Mouse (Mus musculus): ENCODE measurements around the gene Ado. TPM values are rescaled to one million over a fixed set of nuclear protein-coding genes. Genes with fewer than 3 reads are reported as not detected.
A peak's percentile ranks its signal among the peaks of the same experiment; 100 is the strongest.

Ado gene
- total RNA-seq (2021), result 10 to 100 TPM; 26.9 to 27.0 TPM
- long read RNA-seq, experiment 1, full-length matches to known transcripts, result 17 of 17 reads
- long read RNA-seq, experiment 1, partial matches to known transcripts, result 0 of 17 reads
- long read RNA-seq, experiment 1, other reads (novel, unspliced or antisense), result 0 of 17 reads
- long read RNA-seq, experiment 2, full-length matches to known transcripts, result 23 of 23 reads
- long read RNA-seq, experiment 2, partial matches to known transcripts, result 0 of 23 reads
- long read RNA-seq, experiment 2, other reads (novel, unspliced or antisense), result 0 of 23 reads

- DNase-seq, result peak; percentile 89
These were observed at the start of gene Ado for GRCm38 (mm10) chr10:67548877-67549731. Ado (minus strand) TSS chr10:67548955.

- no peak for DNase-seq
These were observed 46.5 kb upstream of the Ado start for GRCm38 (mm10) chr10:67595278-67595677.

GRCm38 (mm10) chr10:67585873-67586610 is 37.3 kb upstream of the Ado start:
- DNase-seq, result no peak

- DNase-seq, result no peak
These were observed 33.0 kb upstream of the Ado start for GRCm38 (mm10) chr10:67581698-67582285.

- no peak for DNase-seq
These were observed 31.1 kb upstream of the Ado start for GRCm38 (mm10) chr10:67579830-67580229.

- DNase-seq, result no peak
These were observed 24.6 kb upstream of the Ado start for GRCm38 (mm10) chr10:67573310-67573709.

GRCm38 (mm10) chr10:67571443-67571842 is 22.7 kb upstream of the Ado start:
- DNase-seq, result no peak

- DNase-seq, result no peak
These were observed 20.8 kb upstream of the Ado start for GRCm38 (mm10) chr10:67569539-67569938.

- no peak for DNase-seq
These were observed 17.3 kb upstream of the Ado start for GRCm38 (mm10) chr10:67566104-67566503.

- DNase-seq, result no peak
These were observed 15.8 kb upstream of the Ado start for GRCm38 (mm10) chr10:67564509-67564908.

- no peak for DNase-seq
These were observed 12.4 kb upstream of the Ado start for GRCm38 (mm10) chr10:67561185-67561584.

GRCm38 (mm10) chr10:67559765-67560394 is 11.1 kb upstream of the Ado start:
- no peak for DNase-seq

GRCm38 (mm10) chr10:67558053-67558452 is 9.3 kb upstream of the Ado start:
- no peak for DNase-seq

GRCm38 (mm10) chr10:67548261-67548854 is 397 bp downstream of the Ado start:
- DNase-seq, result no peak

- DNase-seq, result peak; percentile 9
These were observed 900 bp downstream of the Ado start for GRCm38 (mm10) chr10:67547850-67548260.

- no peak for DNase-seq
These were observed 8.2 kb downstream of the Ado start for GRCm38 (mm10) chr10:67540591-67540990.

- DNase-seq, result no peak
These were observed 9.4 kb downstream of the Ado start for GRCm38 (mm10) chr10:67539401-67539730.

- DNase-seq, result peak; percentile 10
These were observed 10.0 kb downstream of the Ado start for GRCm38 (mm10) chr10:67538585-67539400.

- no peak for DNase-seq
These were observed 10.6 kb downstream of the Ado start for GRCm38 (mm10) chr10:67538106-67538505.

GRCm38 (mm10) chr10:67537151-67537994 is 11.4 kb downstream of the Ado start:
- DNase-seq, result peak; percentile 90

Data from gastrocnemius, postnatal 25 days (tissue).